24 mouse cellular contexts compared by ENCODE assay signal in the genomic region with DNA sequence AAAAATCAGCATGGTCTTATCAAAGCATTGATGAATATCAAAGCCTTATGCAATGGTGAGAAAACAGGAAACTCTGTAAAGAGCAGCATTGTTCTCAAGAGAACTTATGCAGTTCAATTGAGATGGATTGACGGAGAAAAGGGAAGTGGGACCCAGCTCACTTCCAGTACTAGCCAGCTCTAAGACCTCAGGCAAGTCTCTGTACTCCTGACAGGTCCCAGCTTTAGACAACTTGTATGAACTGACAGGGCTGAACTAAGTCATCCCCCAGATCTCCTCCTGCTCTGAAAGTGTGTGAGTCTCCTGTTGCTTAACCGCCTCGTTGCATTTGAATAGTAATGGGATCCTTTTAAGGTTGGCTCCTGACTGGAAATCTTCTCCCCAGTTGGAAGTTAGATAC.
A peak's percentile ranks its signal among the peaks of the same experiment; 100 is the strongest.
DNase-seq lines count a peak whose midpoint lies in the region; ATAC-seq and TF ChIP-seq lines count a peak whose summit lies in the region.
"Had no signal": no experiment of that assay in that cellular context is flagged by ENCODE, and none has a peak within 500 bp of the region (broad histone marks: within the 10 kb centered on the region; RNA-seq: fewer than 3 reads in every experiment).

No protein-coding gene starts in this region.

- no peak overlapping the region for H3K9ac ChIP-seq in kidney, embryonic 15.5 days
- H3K9ac ChIP-seq in ES-E14 (ENCODE audit: insufficient read depth, low read depth, low read length, poor library complexity, severe bottlenecking): no peak overlapping the region
- no peak overlapping the region for H3K9ac ChIP-seq in limb, embryonic 13.5 days
- no peak overlapping the region for H3K9ac ChIP-seq in hindbrain, embryonic 12.5 days
- H3K9ac ChIP-seq: embryonic facial prominence, embryonic 12.5 days; forebrain, embryonic 15.5 days; limb, embryonic 15.5 days; liver, embryonic 15.5 days; midbrain, embryonic 13.5 days; neural tube, embryonic 12.5 days had no signal

- 31% methylated on average over 3 of the region's 3 CpGs for WGBS in kidney, embryonic 15.5 days
- 36% methylated on average over 3 of the region's 3 CpGs for WGBS in limb, embryonic 13.5 days
- WGBS in hindbrain, embryonic 12.5 days: 40% methylated on average over 3 of the region's 3 CpGs

- DNase-seq in kidney, postnatal 10 days: no peak
- DNase-seq in ES-E14 (ENCODE audit: low read depth, low spot score): peak; percentile 12
- DNase-seq in c-Kit-positive CD71-negative TER-119-negative erythroid progenitor cells, embryonic 14.5 days (ENCODE audit: low read depth): peak; percentile 4
- DNase-seq in testis, postnatal 10 days (ENCODE audit: low spot score): no peak
- no peak for DNase-seq in ovary, postnatal 36 days (ENCODE audit: low spot score)
- DNase-seq: adrenal gland, postnatal 10 days; cerebellum, postnatal 14 days; gastrocnemius, postnatal 25 days; kidney, adult 11 months; right cerebral cortex, postnatal 14 days; spleen, adult 18-20 months; thymus, postnatal 36 days had no signal

- in situ Hi-C loops in ES-E14 (cut with MboI; ENCODE audit: low sequenced_read_pairs in 2 of 2, unreplicated experiment in 2 of 2): no loop called here

- 0 out of 2 replicates have a peak overlapping the region, but pooled peaks have one; percentile 16 for H3K4me2 ChIP-seq in kidney, embryonic 15.5 days
- peak overlapping the region; percentile 33 for H3K4me2 ChIP-seq in limb, embryonic 13.5 days (replicated peaks)
- H3K4me2 ChIP-seq in hindbrain, embryonic 12.5 days (replicated peaks): no peak overlapping the region
- H3K4me2 ChIP-seq: embryonic facial prominence, embryonic 12.5 days; forebrain, embryonic 15.5 days; limb, embryonic 15.5 days; liver, embryonic 15.5 days; midbrain, embryonic 13.5 days; neural tube, embryonic 12.5 days had no signal

- no peak for ATAC-seq in kidney, embryonic 15.5 days (replicated peaks; ENCODE audit: low FRiP score)
- ATAC-seq in limb, embryonic 13.5 days (ENCODE audit: low FRiP score, low read depth): no peak
- ATAC-seq in hindbrain, embryonic 12.5 days (ENCODE audit: low FRiP score): no peak
- ATAC-seq: activated CD4-positive, CD25-positive, alpha-beta regulatory T cell, adult 4 months; forebrain, embryonic 15.5 days; midbrain, embryonic 13.5 days had no signal

- no peak overlapping the region for H3K4me3 ChIP-seq in kidney, embryonic 15.5 days (replicated peaks)
- H3K4me3 ChIP-seq in ES-E14 (ENCODE audit: insufficient read depth in 1 of 2, low read depth in 1 of 2, low read length in 2 of 2, poor library complexity in 1 of 2, severe bottlenecking in 1 of 2): no peak overlapping the region
- H3K4me3 ChIP-seq in limb, embryonic 13.5 days: no peak overlapping the region
- H3K4me3 ChIP-seq in hindbrain, embryonic 12.5 days: no peak overlapping the region
- H3K4me3 ChIP-seq: embryonic facial prominence, embryonic 12.5 days; forebrain, embryonic 15.5 days; hindbrain, embryonic 10.5 days; limb, embryonic 15.5 days; liver, embryonic 15.5 days; midbrain, embryonic 13.5 days; neural tube, embryonic 12.5 days had no signal

- H3K4me1 ChIP-seq in kidney, embryonic 15.5 days: peaks cover 7% of the 10 kb centered on the region; the same call in 1 of the 2 replicates
- H3K4me1 ChIP-seq in ES-E14 (ENCODE audit: control insufficient read depth in 2 of 2, insufficient read depth in 2 of 2, low read length in 2 of 2, poor library complexity in 1 of 2): peaks cover 0 to 2% of the 10 kb centered on the region in 2 experiments; a peak in 1 of 4 replicates
- peaks cover 12% of the 10 kb centered on the region for H3K4me1 ChIP-seq in limb, embryonic 13.5 days
- H3K4me1 ChIP-seq in hindbrain, embryonic 12.5 days: no peaks in the 10 kb centered on the region
- H3K4me1 ChIP-seq: forebrain, embryonic 15.5 days; hindbrain, embryonic 10.5 days; limb, embryonic 15.5 days; liver, embryonic 15.5 days; midbrain, embryonic 13.5 days; neural tube, embryonic 12.5 days had no signal

- H3K36me3 ChIP-seq in kidney, embryonic 15.5 days: no peaks in the 10 kb centered on the region
- H3K36me3 ChIP-seq in ES-E14 (ENCODE audit: control insufficient read depth, insufficient read depth, low read length, poor library complexity, severe bottlenecking): no peaks in the 10 kb centered on the region
- no peaks in the 10 kb centered on the region for H3K36me3 ChIP-seq in limb, embryonic 13.5 days
- H3K36me3 ChIP-seq in hindbrain, embryonic 12.5 days: no peaks in the 10 kb centered on the region
- H3K36me3 ChIP-seq: embryonic facial prominence, embryonic 12.5 days; forebrain, embryonic 15.5 days; hindbrain, embryonic 10.5 days; limb, embryonic 15.5 days; liver, embryonic 15.5 days; midbrain, embryonic 13.5 days; neural tube, embryonic 12.5 days had no signal

- H3K27ac ChIP-seq in kidney, embryonic 15.5 days: no peak overlapping the region
- H3K27ac ChIP-seq in ES-E14 (ENCODE audit: insufficient read depth, low read depth, low read length, poor library complexity, severe bottlenecking): no peak overlapping the region
- H3K27ac ChIP-seq in limb, embryonic 13.5 days: no peak overlapping the region
- H3K27ac ChIP-seq in hindbrain, embryonic 12.5 days: no peak overlapping the region
- H3K27ac ChIP-seq: embryonic facial prominence, embryonic 12.5 days; forebrain, embryonic 15.5 days; hindbrain, embryonic 10.5 days; limb, embryonic 15.5 days; liver, embryonic 15.5 days; macrophage; midbrain, embryonic 13.5 days; neural tube, embryonic 12.5 days had no signal

- no peaks in the 10 kb centered on the region for H3K9me3 ChIP-seq in kidney, embryonic 15.5 days (replicated peaks)
- H3K9me3 ChIP-seq in ES-E14 (ENCODE audit: control insufficient read depth, insufficient read depth, low read depth, low read length): no peaks in the 10 kb centered on the region
- H3K9me3 ChIP-seq in limb, embryonic 13.5 days: no peaks in the 10 kb centered on the region
- no peaks in the 10 kb centered on the region for H3K9me3 ChIP-seq in hindbrain, embryonic 12.5 days (replicated peaks)
- H3K9me3 ChIP-seq: embryonic facial prominence, embryonic 12.5 days; forebrain, embryonic 15.5 days; hindbrain, embryonic 10.5 days; limb, embryonic 15.5 days; liver, embryonic 15.5 days; midbrain, embryonic 13.5 days; neural tube, embryonic 12.5 days had no signal

- H3K27me3 ChIP-seq in kidney, embryonic 15.5 days: no peaks in the 10 kb centered on the region
- H3K27me3 ChIP-seq in limb, embryonic 13.5 days: 0 out of 2 replicates have a peak, but pooled peaks cover 3% of the 10 kb centered on the region
- no peaks in the 10 kb centered on the region for H3K27me3 ChIP-seq in hindbrain, embryonic 12.5 days
- H3K27me3 ChIP-seq: embryonic facial prominence, embryonic 12.5 days; forebrain, embryonic 15.5 days; limb, embryonic 15.5 days; liver, embryonic 15.5 days; midbrain, embryonic 13.5 days; neural tube, embryonic 12.5 days had no signal

TF ChIP-seq in ES-E14, 5 proteins besides CTCF, POLR2A, EP300 and RAD21:
- TF ChIP-seq CHD2 (IDR thresholded peaks at IDR 0.05; ENCODE audit: low read depth, low read length) (no peak), HCFC1 (IDR thresholded peaks at IDR 0.05; ENCODE audit: borderline replicate concordance, insufficient read depth, low read length) (no peak), ZC3H11A (IDR thresholded peaks at IDR 0.05; ENCODE audit: borderline replicate concordance, low read depth, low read length) (no peak), ZNF384 (IDR thresholded peaks at IDR 0.05; ENCODE audit: low read depth, low read length) (no peak), MAFK (IDR thresholded peaks at IDR 0.05; ENCODE audit: insufficient read depth, low read depth, low read length) (no peak)

Comparison
In these comparisons a context has a peak if more than half of its experiments do, and no peak if none do; other contexts are left out.
1. DNase-seq: peak in ES-E14 (single experiment) and c-Kit-positive CD71-negative TER-119-negative erythroid progenitor cells, embryonic 14.5 days (single experiment); none in kidney, postnatal 10 days (single experiment), testis, postnatal 10 days (single experiment) and ovary, postnatal 36 days (single experiment).